Mouse (Mus musculus): ENCODE measurements around the gene Sgsm2. TPM values are rescaled to one million over a fixed set of nuclear protein-coding genes. Genes with fewer than 3 reads are reported as not detected.

Gene Sgsm2
- total RNA-seq (2014; fragmentation: Nextera tagmentation) (6.7 and 8.9 TPM in 2 replicates), total RNA-seq (2017) (2.8 and 3.0 TPM in 2 replicates)

DNA sequence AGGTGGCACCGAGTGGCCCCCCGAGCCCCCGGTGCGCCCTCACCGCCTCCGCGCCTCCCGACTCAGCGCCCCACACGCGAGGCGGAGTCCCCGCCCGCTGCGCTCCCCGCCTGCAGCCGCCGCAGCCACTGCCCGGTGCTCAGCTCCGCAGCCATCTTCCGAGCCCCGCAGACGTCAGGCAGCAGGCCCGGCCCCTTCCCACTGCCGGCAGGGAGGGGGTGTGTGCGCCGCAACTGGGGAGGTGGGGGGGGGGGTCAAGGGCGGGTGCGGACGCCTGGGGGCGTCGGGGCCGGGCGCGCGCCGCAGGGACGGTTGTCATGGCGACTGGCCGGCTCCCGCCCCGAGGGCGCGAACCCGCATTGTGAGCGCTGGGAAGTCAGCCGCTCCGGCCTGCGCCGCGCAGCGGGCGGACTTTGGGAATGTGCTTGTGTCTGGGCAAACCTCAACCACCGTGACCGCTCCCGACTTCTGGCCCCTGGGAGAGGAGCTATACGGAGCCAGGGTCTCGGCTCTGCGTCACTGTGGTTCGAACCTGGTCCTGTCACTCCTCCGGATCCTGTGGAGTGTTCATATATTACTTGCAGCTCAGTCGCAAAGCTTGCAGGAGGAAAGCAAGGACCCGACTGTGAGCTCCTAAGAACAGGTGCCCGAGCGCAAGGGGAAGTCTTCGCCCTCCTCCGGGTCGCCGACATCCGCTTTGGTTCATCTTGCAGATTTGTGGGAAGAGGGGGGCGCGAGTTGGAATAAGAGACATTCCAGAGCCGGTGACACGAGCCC is at the start of gene Sgsm2:
Gene Sgsm2, minus strand, starts transcription at position 160 of the 777 bp plus-strand sequence.
- peak; percentile 36 for ATAC-seq (replicated peaks; ENCODE audit: poor library complexity, severe bottlenecking)

DNA sequence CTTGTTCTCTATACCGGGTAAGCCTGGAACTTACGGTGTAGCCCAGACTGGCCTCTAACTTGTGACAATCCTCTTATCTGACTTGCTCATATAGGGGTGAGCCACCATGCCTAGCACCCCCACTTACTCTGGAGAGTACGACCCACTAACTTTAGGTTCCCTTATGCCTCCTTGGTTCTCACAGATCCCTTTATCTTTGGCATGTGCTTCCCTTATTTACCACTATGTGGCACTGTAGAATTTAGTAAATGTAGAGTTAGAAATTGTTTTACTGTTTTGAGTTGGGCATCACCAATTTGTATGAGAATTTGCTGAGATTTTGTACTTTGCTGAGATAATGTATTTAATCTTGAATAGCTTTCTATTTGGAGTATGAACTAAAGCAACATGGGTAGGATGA is 49.5 kb upstream of the Sgsm2 start:
- peak; percentile 69 for ATAC-seq (replicated peaks; ENCODE audit: poor library complexity, severe bottlenecking)

DNA sequence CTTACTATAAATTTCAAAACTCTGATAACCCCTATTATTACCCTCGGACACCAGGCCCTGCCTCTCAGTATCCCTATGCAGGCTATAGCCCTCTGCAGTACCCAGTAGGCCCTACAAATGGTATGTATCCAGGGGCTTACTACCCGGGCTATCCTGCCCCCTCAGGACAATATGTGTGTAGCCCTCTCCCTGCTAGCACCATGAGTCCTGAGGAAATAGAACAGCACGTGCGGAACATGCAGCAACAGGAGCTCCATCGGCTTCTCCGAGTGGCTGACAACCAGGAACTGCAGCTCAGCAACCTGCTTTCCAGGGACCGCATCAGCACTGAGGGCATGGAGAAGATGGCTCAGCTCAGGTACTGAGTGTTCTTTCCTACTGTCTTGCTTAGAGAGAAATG is 33.5 kb upstream of the Sgsm2 start:
- ATAC-seq (replicated peaks; ENCODE audit: poor library complexity, severe bottlenecking), result no peak

DNA sequence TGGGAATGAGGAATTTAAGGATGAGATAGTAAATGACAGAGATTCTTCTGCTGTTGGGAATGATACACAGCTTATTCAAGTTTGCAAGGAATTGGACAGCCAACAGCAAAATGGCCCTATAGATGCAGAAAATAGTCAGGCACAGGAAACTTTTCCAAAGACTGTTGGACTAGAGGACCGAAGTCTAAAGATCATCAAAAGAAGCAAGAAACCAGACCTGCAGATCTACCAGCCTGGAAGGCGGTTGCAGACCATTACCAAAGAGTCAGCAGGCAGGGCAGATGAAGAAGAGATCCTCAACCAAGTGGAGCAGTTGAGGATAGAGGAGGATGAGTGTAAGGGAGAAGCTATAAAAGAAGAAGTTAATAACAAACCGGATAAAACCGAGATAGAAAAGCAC is 32.3 kb upstream of the Sgsm2 start:
- ATAC-seq (replicated peaks; ENCODE audit: poor library complexity, severe bottlenecking), result no peak

DNA sequence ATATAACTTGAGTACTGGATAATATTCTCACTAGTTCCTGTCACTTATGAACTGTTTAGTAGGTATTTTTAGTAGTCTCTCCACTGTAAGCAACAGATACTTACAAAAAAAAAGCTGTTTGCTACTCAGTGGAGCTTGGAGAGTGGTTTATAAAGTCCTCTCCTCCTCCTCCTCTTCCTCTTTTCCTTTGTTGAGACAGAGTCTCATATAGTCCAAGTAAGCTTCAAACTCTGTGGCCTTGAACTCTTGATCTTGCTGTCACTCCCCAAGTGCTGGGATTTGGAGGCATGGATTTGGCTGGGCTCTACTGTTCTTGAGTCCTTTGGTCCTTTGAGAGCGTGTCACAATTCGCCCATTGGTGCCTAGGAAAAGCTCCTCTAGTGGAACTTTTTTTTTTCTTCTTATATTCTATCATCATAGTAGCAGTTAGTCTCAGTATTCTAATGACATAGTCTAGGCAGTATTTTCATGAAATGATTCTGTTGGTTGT is 30.4 kb upstream of the Sgsm2 start:
- no peak for ATAC-seq (replicated peaks; ENCODE audit: poor library complexity, severe bottlenecking)

DNA sequence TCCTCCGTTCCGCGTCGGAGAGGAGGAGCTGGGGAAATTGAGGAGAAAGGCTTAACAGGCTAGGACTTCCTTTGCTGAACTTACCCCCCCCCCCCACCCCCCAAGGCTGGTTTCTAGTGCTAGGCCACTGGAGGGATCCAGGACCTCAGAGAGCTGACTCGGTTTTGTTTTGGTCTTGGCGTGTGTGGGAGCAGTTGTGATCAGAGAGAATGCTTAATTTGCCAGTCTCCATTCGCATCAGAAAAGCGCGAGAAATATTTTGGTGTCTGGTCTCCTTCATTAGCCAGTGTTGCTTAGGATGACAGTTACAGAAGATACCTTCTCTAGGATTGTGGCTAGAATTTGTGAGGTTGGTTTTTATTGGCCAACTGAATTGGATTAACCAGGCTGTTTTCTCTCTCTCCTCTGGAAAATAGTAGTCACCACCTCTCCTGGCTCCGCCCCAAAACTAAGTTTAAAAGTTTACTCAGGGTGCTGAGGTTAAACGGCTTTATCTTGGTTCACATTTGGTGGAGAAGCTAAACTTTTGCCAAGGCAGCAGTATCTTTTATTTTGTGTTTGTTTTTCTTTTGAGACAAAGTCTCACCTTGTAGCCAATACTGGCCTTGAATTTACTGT is 29.6 kb upstream of the Sgsm2 start:
- ATAC-seq (replicated peaks; ENCODE audit: poor library complexity, severe bottlenecking), result peak; percentile 12; the same call in 1 of the 2 replicates

DNA sequence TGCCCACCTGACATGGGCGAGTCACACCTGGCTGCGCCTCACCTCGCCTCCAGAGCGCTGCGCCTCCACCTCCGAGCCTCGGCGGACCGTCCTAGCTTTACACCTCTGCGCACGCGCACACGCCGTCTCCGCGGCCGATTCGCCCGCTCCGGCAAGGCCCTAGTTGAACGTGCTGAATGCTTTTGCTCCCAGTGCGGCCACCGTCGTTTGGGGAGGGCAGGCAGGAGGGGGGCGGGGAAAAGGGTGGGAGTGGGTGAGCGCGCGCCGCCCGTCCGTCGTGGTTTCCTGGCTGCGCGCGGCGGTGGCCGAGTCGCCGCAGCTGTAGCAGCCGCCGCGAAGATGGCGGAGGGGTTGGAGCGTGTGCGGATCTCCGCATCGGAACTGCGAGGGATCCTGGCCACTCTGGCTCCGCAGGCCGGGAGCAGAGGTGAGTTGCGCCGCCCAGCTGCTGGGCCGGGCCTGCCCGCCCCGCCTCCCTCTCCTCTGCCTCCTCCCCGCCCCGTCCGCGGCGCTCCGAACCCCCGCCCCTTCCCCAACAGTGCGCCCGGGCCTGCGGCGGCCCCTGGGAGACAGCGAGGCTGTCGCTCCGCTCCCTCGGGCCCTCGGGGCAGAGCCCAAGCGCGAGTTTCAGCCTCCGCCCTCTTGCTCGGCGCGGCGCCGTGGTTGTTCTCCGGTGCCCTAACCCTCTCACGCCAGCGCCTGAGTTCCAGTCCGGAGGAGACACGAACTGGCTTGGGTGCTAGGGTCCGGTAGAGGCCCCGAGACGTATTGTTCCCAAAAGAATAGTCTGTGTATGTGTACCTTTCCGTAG is 28.9 kb upstream of the Sgsm2 start, which contains the start of the genes Smg6 and Srr:
Gene Smg6, plus strand, starts transcription at position 247 of the 811 bp plus-strand sequence.
Gene Srr, minus strand, starts transcription at position 372 of the 811 bp plus-strand sequence.
- peak; percentile 88 for ATAC-seq (replicated peaks; ENCODE audit: poor library complexity, severe bottlenecking)

DNA sequence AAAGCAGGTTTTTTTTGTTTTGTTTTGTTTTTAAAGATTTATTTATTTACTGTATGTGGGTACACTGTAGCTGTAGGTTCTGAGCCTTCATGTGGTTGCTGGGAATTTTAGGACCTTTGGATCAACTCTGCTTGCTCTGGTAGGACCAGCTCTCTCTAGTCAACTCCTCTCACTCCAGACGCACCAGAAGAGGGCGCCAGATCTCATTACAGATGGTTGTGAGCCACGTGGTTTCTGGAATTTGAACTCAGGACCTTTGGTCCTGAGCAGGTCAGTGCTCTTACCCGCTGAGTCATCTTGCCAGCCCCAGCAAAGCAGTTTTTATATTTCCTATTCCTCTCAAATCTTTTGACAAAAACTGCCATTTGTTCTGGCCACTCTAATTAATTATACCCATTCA is 27.3 kb upstream of the Sgsm2 start:
- ATAC-seq (replicated peaks; ENCODE audit: poor library complexity, severe bottlenecking), result no peak

DNA sequence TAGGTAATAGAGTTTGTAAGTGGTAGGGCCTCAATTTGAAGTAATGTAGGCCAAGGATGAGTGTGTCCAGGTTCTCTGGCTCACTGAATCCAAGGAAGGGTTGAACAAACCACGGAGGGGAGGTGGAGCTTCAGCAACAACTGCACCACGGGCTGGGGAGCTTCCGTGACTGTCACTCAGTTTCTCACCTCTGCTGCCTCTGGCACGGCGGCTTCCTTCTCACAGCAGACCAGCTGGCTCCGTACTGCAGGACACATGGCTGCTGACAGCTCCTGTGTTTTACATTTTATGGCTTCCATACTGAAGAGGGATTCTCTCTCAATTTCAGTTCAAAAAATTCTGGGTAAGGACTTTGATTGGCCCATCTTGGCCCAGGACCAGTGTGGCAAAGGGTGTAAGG is 22.4 kb upstream of the Sgsm2 start:
- ATAC-seq (replicated peaks; ENCODE audit: poor library complexity, severe bottlenecking), result no peak

DNA sequence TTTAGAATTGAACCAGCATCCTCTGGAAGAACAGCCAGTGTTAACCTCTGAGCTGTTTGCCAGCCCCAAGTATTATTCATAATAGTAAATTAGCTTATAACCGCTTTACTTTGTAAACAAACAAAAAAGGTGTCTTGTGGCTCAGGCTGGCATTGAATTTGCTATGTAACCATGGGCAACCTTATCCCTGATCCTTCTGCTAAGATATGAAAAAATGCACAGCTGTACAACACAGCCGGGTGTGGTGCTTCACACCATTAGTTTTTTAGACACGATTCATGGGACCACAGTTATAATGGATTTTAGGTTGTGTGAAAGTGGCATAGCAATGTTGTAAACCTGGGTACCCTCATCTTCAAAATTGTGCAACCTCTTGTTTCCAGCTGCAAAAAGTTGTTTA is 15.6 kb upstream of the Sgsm2 start:
- no peak for ATAC-seq (replicated peaks; ENCODE audit: poor library complexity, severe bottlenecking)

DNA sequence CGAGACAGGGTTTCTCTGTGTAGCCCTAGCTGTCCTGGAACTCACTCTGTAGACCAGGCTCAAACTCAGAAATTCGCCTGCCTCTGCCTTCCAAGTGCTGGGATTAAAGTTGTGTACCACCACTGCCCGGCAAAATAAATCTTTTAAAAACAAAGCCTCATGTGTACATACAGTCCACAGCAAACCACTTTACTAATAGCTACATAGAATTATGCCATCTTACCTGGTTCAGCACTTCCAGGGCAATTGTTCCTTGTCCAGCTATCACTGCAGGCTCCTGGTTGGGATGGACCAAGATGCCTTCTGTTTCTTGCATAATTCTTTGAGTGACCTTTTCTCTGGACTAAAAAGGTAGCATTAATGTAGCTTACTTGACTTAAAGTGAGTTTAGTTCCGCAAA is 13.1 kb upstream of the Sgsm2 start:
- ATAC-seq (replicated peaks; ENCODE audit: poor library complexity, severe bottlenecking), result no peak

DNA sequence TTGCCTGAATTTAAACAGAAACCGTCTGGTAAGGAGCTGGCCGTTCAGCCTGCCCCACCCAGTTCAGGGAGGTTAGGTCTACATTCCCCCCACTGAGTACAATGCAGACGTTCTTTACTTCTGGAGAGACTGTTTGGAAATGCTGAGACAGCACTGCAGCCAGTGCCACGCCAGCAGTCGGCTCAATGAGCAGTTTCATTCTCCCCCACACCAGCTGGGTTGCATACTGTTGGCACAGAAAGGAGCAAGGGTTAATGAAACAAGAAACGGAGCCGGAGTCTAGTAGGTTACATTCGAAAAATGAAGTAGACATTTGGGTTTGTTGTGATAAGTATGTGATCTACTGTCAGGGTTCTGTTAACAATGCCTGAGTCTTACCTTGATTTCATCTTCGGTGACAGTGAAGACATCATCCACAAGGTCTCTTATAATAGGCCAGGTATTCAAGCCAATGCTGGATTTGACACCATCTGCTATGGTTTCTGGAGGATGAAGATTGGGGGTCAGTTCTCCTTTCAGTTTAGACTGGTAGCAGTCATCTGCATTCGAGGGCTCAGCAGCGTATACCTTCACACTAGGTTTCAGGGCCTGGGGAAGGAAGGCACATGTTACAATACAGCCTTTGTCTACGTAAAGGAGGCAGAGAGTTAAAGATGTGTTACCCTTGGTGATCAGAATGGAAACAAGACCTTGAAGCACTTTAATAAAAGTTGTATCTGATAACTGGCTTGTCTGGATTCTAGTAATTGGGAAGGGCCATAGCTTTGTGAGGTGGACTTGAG is 11.9 kb upstream of the Sgsm2 start:
- no peak for ATAC-seq (replicated peaks; ENCODE audit: poor library complexity, severe bottlenecking)

DNA sequence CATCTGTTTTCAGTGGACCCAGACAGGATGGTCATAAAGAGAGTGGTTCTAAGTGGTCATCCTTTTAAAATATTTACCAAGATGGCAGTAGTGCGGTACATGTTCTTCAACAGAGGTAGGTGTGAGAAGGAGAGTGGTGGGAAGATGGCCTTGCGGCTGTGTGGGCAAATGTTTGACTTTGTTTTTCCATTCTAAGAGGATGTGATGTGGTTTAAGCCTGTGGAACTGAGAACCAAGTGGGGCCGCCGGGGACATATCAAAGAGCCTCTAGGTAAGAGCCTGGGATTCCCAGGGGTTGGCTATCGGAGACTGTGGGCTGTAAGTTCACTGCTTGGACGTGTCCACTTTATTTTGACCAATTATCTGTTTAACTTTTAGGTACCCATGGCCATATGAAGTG is 11.0 kb upstream of the Sgsm2 start:
- no peak for ATAC-seq (replicated peaks; ENCODE audit: poor library complexity, severe bottlenecking)

DNA sequence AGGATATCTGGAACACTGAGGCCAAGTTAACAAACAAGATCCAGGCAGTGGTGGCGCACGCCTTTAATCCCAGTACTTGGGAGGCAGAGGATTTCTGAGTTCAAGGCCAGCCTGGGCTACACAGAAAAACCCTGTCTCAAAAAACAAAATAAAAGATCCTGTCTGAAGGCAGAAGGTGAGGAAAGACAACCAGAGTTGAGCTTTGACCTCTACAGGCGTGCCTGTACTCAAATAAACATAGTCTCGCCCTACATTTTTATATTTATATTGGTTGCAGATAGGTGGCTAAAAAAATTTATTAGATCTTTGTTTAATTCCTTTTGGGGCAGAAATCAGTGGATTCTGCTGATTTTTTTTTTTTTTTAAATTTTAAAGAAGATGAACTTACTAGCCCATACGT is 5.6 kb upstream of the Sgsm2 start:
- ATAC-seq (replicated peaks; ENCODE audit: poor library complexity, severe bottlenecking), result no peak

DNA sequence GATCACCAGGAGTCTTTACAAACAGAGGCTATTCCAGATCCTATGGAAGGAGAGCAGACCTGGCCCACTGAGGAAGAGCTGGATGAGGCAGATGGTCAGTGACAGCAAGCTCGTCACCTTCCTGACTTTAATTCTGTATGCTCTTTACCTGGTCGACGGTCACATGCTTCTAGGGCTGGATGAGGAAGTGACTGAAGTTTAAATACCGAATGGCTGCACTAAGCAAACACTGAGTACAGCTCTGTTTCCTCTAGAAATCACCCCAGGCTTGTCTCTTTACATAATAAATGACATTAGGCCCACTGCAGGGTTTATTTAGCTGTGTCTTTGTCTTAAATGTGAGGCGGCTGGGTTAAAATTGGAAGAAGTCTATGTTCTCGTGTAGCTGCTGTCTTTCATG is 4.7 kb upstream of the Sgsm2 start:
- ATAC-seq (replicated peaks; ENCODE audit: poor library complexity, severe bottlenecking), result no peak

DNA sequence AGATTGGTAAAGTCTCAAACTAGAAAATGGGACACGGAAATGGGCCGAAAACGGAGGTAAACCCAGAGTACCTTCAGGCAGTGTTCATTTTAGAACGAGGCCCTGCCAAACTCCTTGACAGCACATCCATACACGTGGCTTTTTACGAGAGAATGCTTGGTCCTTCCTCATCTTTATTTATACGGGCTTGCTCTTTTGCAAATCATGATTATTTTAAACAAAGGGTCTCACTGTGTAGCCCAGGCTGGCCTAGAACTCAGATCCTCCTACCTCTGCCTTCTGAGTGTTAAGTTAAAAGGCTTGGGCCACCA is 1.6 kb upstream of the Sgsm2 start:
- no peak for ATAC-seq (replicated peaks; ENCODE audit: poor library complexity, severe bottlenecking)

DNA sequence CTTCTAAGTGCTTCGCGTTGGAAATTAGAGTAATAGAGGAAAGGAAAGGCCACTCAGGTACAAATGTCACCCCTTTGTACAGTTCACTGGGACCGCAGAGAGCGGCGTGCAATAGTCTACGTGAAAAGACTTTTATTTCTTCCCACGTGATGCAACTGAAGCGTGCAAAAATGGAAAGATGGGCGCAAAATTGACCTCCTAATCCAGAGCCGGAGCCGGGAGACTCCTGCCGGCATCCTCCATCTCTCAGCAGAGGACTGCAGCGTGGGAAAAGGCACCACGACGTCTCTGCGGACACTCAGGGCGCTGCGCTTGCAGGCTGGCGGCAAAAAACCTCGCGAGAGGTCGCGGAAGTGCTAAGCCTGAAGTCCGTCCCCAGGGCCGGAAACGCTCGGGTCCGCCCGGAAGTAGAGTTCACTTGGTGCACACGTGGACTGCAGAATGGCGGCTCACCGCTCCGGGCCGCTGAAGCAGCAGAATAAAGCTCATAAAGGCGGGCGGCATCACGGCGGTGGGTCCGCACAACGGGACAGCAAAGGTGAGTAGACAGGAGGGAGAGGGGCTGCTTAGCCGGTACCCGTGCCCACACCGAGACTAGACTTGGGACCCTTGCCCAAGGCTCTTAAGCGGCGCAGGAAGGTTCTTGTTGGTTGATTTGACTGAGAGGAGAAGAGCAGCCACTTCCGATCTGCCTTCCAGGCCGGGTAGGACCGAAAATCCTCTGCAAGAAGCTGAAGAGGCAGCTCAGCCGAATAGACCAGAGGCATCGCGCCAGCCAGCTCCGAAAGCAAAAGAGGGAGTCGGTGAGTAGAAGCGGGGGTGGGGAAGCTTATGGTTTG is 1.0 kb upstream of the Sgsm2 start, which contains the start of gene Tsr1:
Gene Tsr1, plus strand, starts transcription at position 394 of the 839 bp plus-strand sequence.
- ATAC-seq (replicated peaks; ENCODE audit: poor library complexity, severe bottlenecking), result peak; percentile 82

DNA sequence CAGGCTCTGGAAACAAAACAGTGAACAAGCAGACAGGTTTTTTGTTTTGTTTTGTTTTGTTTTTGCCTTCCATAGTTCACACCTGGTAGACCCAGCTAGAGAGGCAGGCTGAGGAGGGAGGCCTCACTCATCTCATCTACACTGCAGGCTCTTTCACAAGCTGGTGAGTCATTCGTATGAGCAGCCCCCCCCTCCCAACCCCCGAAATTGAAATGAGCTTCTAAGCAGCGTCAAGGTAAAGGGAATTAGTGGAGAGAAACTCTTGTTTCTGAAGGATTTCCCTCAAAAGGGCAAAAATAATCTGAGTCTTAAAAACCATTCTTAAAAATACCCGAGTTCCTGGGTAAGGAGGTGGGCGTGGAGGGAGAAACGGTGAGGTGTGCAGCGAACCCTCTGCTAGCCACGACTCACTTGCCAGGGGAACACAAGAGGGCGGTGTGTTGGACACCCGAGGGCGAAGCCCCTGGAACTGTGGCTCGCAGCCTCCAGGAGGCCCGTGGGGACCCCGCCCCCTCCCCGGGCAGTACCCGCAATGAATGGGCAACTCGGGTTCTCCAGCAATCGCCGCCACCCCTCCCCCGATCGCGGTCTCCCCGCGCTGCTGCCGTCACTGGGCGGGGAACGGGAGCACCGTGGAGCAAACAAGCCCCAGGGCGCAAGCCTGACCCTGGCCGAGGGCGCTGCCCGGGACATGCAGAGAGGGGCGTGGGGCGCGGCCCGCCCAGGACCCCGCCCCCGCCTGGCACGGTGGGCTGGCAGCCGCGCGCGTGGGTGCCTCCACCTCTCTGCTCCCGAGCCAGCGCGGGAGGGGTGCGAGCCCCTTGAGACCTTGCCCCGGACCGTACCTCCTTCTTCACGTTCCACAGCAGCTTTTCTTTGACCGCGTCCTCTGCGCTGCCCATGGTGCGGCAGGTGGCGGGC is 620 bp downstream of the Sgsm2 start:
- peak; percentile 71 for ATAC-seq (replicated peaks; ENCODE audit: poor library complexity, severe bottlenecking)
